Mouse (Mus musculus) lung, adult 2 months (tissue): ENCODE measurements around the gene Rnf222. TPM values are rescaled to one million over a fixed set of nuclear protein-coding genes. Genes with fewer than 3 reads are reported as not detected.
A peak's percentile ranks its signal among the peaks of the same experiment; 100 is the strongest.

Experiments
- DNase-seq: peaks from one replicate; pipeline ENCODE4 v3.0.0; 2022
- H3K4me1 ChIP-seq: fragments of 200-500 bp; 2 replicates; pipeline ENCODE4 v1.6.1; 2011; ENCODE audit warnings: low read length; ENCODE audit not compliant: control insufficient read depth, insufficient read depth
- H3K4me3 ChIP-seq: fragments of 200-500 bp; replicated peaks from 2 replicates; pipeline ENCODE3; 2011; ENCODE audit warnings: low read depth, mild to moderate bottlenecking, control low read depth, low read length; ENCODE audit errors: extremely low read depth
- CTCF ChIP-seq: fragments of 200-500 bp; IDR thresholded peaks from 2 replicates; pipeline ENCODE4 v1.5.1; 2011; ENCODE audit warnings: mild to moderate bottlenecking, low read length, control low read depth; ENCODE audit not compliant: insufficient read depth
- POLR2A ChIP-seq: fragments of 200-500 bp; IDR thresholded peaks from 2 replicates; pipeline ENCODE4 v1.6.1; 2011; ENCODE audit warnings: low read depth, mild to moderate bottlenecking, control low read depth, low read length, borderline replicate concordance; ENCODE audit errors: extremely low read depth
- WGBS: fragments of 180-500 bp; shearing (Covaris S2); methylation state at CpG from one replicate; pipeline ENCODE4 v1.1.7; 2018; 5-methylcytosine and 5-hydroxymethylcytosine counted together
- polyA plus RNA-seq: library from polyadenylated mRNA; depleted of rRNA; stranded (reverse); fragments of >200 nt; gene quantifications from 2 replicates; pipeline ENCODE4 v1.2.3, GENCODE M21; 2012

Gene Rnf222
- polyA plus RNA-seq, 1 experiment: 1.4 TPM

GRCm38 (mm10) chr11:68886091-68886490, 2.3 kb upstream of the Rnf222 start:
- no peak for DNase-seq
- 82% methylated on average over 5 of the region's 5 CpGs for WGBS
- no peak for TF ChIP-seq CTCF
- no peak for TF ChIP-seq POLR2A
- Histone ChIP-seq H3K4me1 (no peaks in the 10 kb centered on the region), H3K4me3 (no peak overlapping the region)

- Histone ChIP-seq H3K4me3 (no peak overlapping the region), H3K4me1 (peaks cover 3% of the 10 kb centered on the region; the same call in 1 of the 2 replicates)
- no peak for TF ChIP-seq POLR2A
- no peak for TF ChIP-seq CTCF
- no peak for DNase-seq
- WGBS: 63% methylated on average over 2 of the region's 2 CpGs
Measured at GRCm38 (mm10) chr11:68888653-68889052, 300 bp downstream of the Rnf222 start.

- Histone ChIP-seq H3K4me3 (no peak overlapping the region), H3K4me1 (peaks cover 3% of the 10 kb centered on the region; the same call in 1 of the 2 replicates)
- DNase-seq: no peak
- 13% methylated on average over 2 of the region's 2 CpGs for WGBS
- TF ChIP-seq POLR2A: no peak
- TF ChIP-seq CTCF: no peak
Measured at GRCm38 (mm10) chr11:68890625-68891024, 2.3 kb downstream of the Rnf222 start.

- TF ChIP-seq POLR2A: no peak
- H3K4me3 ChIP-seq: no peak overlapping the region
- DNase-seq: no peak
- 53% methylated on average over 5 of the region's 5 CpGs for WGBS
- H3K4me1 ChIP-seq: peaks cover 3% of the 10 kb centered on the region; the same call in 1 of the 2 replicates
Measured at GRCm38 (mm10) chr11:68891823-68892222, 3.5 kb downstream of the Rnf222 start.

- 40% methylated on average over 15 of the region's 15 CpGs for WGBS
- no peak for DNase-seq
- TF ChIP-seq POLR2A (no peak), CTCF (no peak)
- H3K4me1 ChIP-seq: peaks cover 3% of the 10 kb centered on the region; the same call in 1 of the 2 replicates
- H3K4me3 ChIP-seq: no peak overlapping the region
Measured at GRCm38 (mm10) chr11:68892233-68892832, 4.0 kb downstream of the Rnf222 start.

GRCm38 (mm10) chr11:68893911-68894464, 5.6 kb downstream of the Rnf222 start:
- peaks cover 3% of the 10 kb centered on the region; the same call in 1 of the 2 replicates for H3K4me1 ChIP-seq
- no peak overlapping the region for H3K4me3 ChIP-seq
- no peak for DNase-seq
- WGBS: 62% methylated on average over 12 of the region's 12 CpGs
- TF ChIP-seq CTCF (no peak), POLR2A (no peak)

- 52% methylated on average over 5 of the region's 5 CpGs for WGBS
- no peak for TF ChIP-seq POLR2A
- TF ChIP-seq CTCF: no peak
Measured at GRCm38 (mm10) chr11:68896247-68896646, 7.9 kb downstream of the Rnf222 start.

GRCm38 (mm10) chr11:68897120-68897519, 8.8 kb downstream of the Rnf222 start:
- peak; percentile 65 for TF ChIP-seq CTCF
- no peak for TF ChIP-seq POLR2A
- no peak for DNase-seq
- 66% methylated on average over 4 of the region's 4 CpGs for WGBS
- Histone ChIP-seq H3K4me3 (no peak overlapping the region), H3K4me1 (peaks cover under 1% of the 10 kb centered on the region; the same call in 1 of the 2 replicates)

More at GRCm38 (mm10) chr11:68896247-68896646, 7.9 kb downstream of the Rnf222 start:
- Histone ChIP-seq H3K4me1 (peaks cover 3% of the 10 kb centered on the region; the same call in 1 of the 2 replicates), H3K4me3 (no peak overlapping the region)
- DNase-seq: no peak

GRCm38 (mm10) chr11:68897838-68898237, 9.5 kb downstream of the Rnf222 start:
- WGBS: 51% methylated on average over 6 of the region's 6 CpGs
- TF ChIP-seq POLR2A (no peak), CTCF (no peak)
- Histone ChIP-seq H3K4me3 (no peak overlapping the region), H3K4me1 (no peaks in the 10 kb centered on the region; the same call in 1 of the 2 replicates)
- no peak for DNase-seq

GRCm38 (mm10) chr11:68898790-68899189, 10.4 kb downstream of the Rnf222 start:
- no peak for DNase-seq
- no peak for TF ChIP-seq CTCF
- TF ChIP-seq POLR2A: no peak
- H3K4me1 ChIP-seq: no peaks in the 10 kb centered on the region; the same call in 1 of the 2 replicates
- WGBS: 58% methylated on average over 6 of the region's 6 CpGs
- no peak overlapping the region for H3K4me3 ChIP-seq
